In the genomic region with DNA sequence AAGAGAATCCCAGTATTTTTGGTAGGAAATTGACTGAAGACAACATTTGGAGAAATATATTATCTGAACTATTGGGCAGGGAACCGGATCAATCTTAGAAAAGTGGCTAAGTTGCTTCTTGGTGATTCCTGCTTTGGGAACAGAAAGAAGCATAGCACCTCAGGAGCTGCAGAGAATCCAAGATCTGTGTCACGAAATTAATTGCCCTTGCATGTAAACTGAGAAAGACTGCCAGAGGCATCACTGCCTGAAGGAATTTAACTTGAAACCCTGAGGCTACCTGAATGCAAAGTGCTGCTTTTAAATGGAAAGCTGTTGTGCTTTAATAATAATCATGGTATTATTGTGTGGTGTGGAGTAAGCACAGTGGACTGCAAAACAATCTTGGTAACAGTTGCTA, we compare ENCODE assay signal across 23 mouse cellular contexts.
"Had no signal": no experiment of that assay in that cellular context is flagged by ENCODE, and none has a peak within 500 bp of the region (broad histone marks: within the 10 kb centered on the region; RNA-seq: fewer than 3 reads in every experiment).

No protein-coding gene starts in this region.

- H3K4me1 ChIP-seq: heart, embryonic 13.5 days; heart, embryonic 15.5 days; hindbrain, embryonic 13.5 days; hindbrain, embryonic 15.5 days; limb, embryonic 13.5 days; limb, embryonic 15.5 days; liver, embryonic 12.5 days had no signal

- ATAC-seq: forebrain, postnatal 0 days; hindbrain, postnatal 0 days; intestine, embryonic 16.5 days; liver, embryonic 12.5 days had no signal

- H3K4me2 ChIP-seq: heart, embryonic 11.5 days; heart, embryonic 13.5 days; heart, embryonic 15.5 days; hindbrain, embryonic 13.5 days; hindbrain, embryonic 15.5 days; limb, embryonic 13.5 days; limb, embryonic 15.5 days; liver, embryonic 12.5 days had no signal

- H3K27me3 ChIP-seq: heart, embryonic 13.5 days; heart, embryonic 15.5 days; hindbrain, embryonic 13.5 days; hindbrain, embryonic 15.5 days; limb, embryonic 13.5 days; limb, embryonic 15.5 days; liver, embryonic 12.5 days had no signal

- H3K9me3 ChIP-seq: heart, embryonic 13.5 days; heart, embryonic 15.5 days; hindbrain, embryonic 13.5 days; hindbrain, embryonic 15.5 days; limb, embryonic 13.5 days; limb, embryonic 15.5 days; liver, embryonic 12.5 days had no signal

- H3K36me3 ChIP-seq: heart, embryonic 13.5 days; heart, embryonic 15.5 days; hindbrain, embryonic 13.5 days; hindbrain, embryonic 15.5 days; limb, embryonic 13.5 days; limb, embryonic 15.5 days; liver, embryonic 12.5 days had no signal

- DNase-seq: forebrain, postnatal 0 days; gastrocnemius, postnatal 14 days; gastrocnemius, postnatal 36 days; heart, adult 11 months; heart, adult 2 months; heart, postnatal 14 days; heart, postnatal 36 days; kidney, adult 11 months; kidney, adult 8-10 months; kidney, postnatal 25 days; layer of hippocampus, adult 9-11 months; layer of hippocampus, postnatal 36 days; left cerebral cortex, postnatal 4 days had no signal

- H3K27ac ChIP-seq: heart, adult 2 months; heart, embryonic 13.5 days; heart, embryonic 15.5 days; hindbrain, embryonic 13.5 days; hindbrain, embryonic 15.5 days; hindbrain, postnatal 0 days; limb, embryonic 13.5 days; limb, embryonic 15.5 days; liver, embryonic 12.5 days had no signal

- H3K9ac ChIP-seq: forebrain, postnatal 0 days; heart, embryonic 13.5 days; heart, embryonic 15.5 days; hindbrain, embryonic 13.5 days; hindbrain, embryonic 15.5 days; limb, embryonic 13.5 days; limb, embryonic 15.5 days; liver, embryonic 12.5 days had no signal

- H3K4me3 ChIP-seq: heart, adult 2 months; heart, embryonic 13.5 days; heart, embryonic 15.5 days; hindbrain, embryonic 13.5 days; hindbrain, embryonic 15.5 days; limb, embryonic 13.5 days; limb, embryonic 15.5 days; liver, embryonic 12.5 days had no signal
